8 mouse cellular contexts compared by ENCODE assay signal in the genomic region with DNA sequence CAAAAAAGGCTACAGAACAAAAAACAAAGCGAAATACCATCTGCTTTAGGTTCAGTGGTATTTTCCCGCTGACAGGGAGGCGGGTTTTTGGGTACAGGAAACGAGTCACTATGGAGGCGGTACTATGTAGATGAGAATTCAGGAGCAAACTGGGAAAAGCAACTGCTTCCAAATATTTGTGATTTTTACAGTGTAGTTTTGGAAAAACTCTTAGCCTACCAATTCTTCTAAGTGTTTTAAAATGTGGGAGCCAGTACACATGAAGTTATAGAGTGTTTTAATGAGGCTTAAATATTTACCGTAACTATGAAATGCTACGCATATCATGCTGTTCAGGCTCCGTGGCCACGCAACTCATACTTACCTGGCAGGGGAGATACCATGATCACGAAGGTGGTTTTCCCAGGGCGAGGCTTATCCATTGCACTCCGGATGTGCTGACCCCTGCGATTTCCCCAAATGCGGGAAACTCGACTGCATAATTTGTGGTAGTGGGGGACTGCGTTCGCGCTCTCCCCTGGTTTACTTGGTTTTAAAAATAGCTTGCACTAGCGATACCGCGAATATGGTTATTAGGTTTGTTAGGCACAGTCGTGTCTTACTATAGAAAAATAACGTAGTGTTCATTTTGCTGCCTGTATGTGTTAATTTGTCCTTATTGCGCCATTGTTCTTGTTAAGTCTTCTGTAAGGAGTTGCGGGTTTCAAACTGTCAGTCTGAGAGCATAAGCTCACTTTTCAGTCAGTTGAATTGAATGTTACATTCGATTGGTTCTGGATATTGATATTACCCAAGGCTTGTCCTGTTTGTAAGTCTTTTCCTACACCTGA. TPM values are rescaled to one million over a fixed set of nuclear protein-coding genes. Genes with fewer than 3 reads are reported as not detected.
DNase-seq lines count a peak whose midpoint lies in the region; ATAC-seq and TF ChIP-seq lines count a peak whose summit lies in the region.

No protein-coding gene starts in this region.

- no peaks in the 10 kb centered on the region for H3K9me3 ChIP-seq in embryonic facial prominence, embryonic 15.5 days (replicated peaks)
- H3K9me3 ChIP-seq in kidney, embryonic 14.5 days (ENCODE audit: control insufficient read depth, low read length) = no peaks in the 10 kb centered on the region
- H3K9me3 ChIP-seq in limb, embryonic 15.5 days = no peaks in the 10 kb centered on the region

- ATAC-seq in embryonic facial prominence, embryonic 15.5 days (ENCODE audit: insufficient number of reproducible peaks, low FRiP score, low TSS enrichment, low read depth) = peak; percentile 83
- peak; percentile 81 for ATAC-seq in kidney, embryonic 14.5 days (ENCODE audit: low FRiP score, low TSS enrichment)
- peak; percentile 84 for ATAC-seq in limb, embryonic 15.5 days (ENCODE audit: insufficient number of reproducible peaks, low FRiP score, low TSS enrichment, low read depth)

- H3K27me3 ChIP-seq in embryonic facial prominence, embryonic 15.5 days = no peaks in the 10 kb centered on the region
- no peaks in the 10 kb centered on the region for H3K27me3 ChIP-seq in kidney, embryonic 14.5 days (ENCODE audit: control insufficient read depth, insufficient read depth, low read length)
- H3K27me3 ChIP-seq in limb, embryonic 15.5 days = no peaks in the 10 kb centered on the region

- peak; percentile 3; the same call in 1 of the 2 replicates for TF ChIP-seq CTCF in bone marrow, adult 2 months (IDR thresholded peaks at IDR 0.05; ENCODE audit: control insufficient read depth, insufficient read depth, low read length)

- H3K4me1 ChIP-seq in bone marrow, adult 2 months (ENCODE audit: control insufficient read depth, insufficient read depth, low read length) = no peaks in the 10 kb centered on the region; the same call in none of the 2 replicates
- peaks cover 16% of the 10 kb centered on the region; the same call in 1 of the 2 replicates for H3K4me1 ChIP-seq in embryonic facial prominence, embryonic 15.5 days
- H3K4me1 ChIP-seq in kidney, embryonic 14.5 days (ENCODE audit: control insufficient read depth, insufficient read depth, low read length) = peaks cover 6% of the 10 kb centered on the region; the same call in 1 of the 2 replicates
- peaks cover 6% of the 10 kb centered on the region for H3K4me1 ChIP-seq in limb, embryonic 15.5 days

- peak; percentile 93 for DNase-seq in A20 (ENCODE audit: low read depth, low spot score)
- peak; percentile 89 to 92 for DNase-seq in heart, adult 9 months (ENCODE audit: low spot score in 2 of 2)
- peak; percentile 83 to 85 for DNase-seq in monocyte, adult 2 months (ENCODE audit: low read depth in 1 of 2, low spot score in 2 of 2)
- peak; percentile 82 to 91 for DNase-seq in spleen, postnatal 36 days (ENCODE audit: low spot score in 2 of 2)

- WGBS in bone marrow, adult 2 months = under 1% methylated on average over 26 of the region's 26 CpGs
- WGBS in embryonic facial prominence, embryonic 15.5 days = under 1% methylated on average over 26 of the region's 26 CpGs
- under 1% methylated on average over 24 of the region's 26 CpGs for WGBS in kidney, embryonic 14.5 days
- WGBS in limb, embryonic 15.5 days = under 1% methylated on average over 26 of the region's 26 CpGs

- TF ChIP-seq POLR2A in bone marrow, adult 2 months (IDR thresholded peaks at IDR 0.05; ENCODE audit: borderline replicate concordance, control insufficient read depth, low read depth, low read length) = peak; percentile 94

- peak overlapping the region; percentile 51 for H3K4me2 ChIP-seq in embryonic facial prominence, embryonic 15.5 days (replicated peaks)
- peak overlapping the region; percentile 58 for H3K4me2 ChIP-seq in kidney, embryonic 14.5 days (replicated peaks; ENCODE audit: low read depth, low read length)
- peak overlapping the region; percentile 46 for H3K4me2 ChIP-seq in limb, embryonic 15.5 days

- no peaks in the 10 kb centered on the region for H3K36me3 ChIP-seq in embryonic facial prominence, embryonic 15.5 days
- H3K36me3 ChIP-seq in kidney, embryonic 14.5 days (ENCODE audit: control insufficient read depth, insufficient read depth, low read length) = no peaks in the 10 kb centered on the region
- no peaks in the 10 kb centered on the region for H3K36me3 ChIP-seq in limb, embryonic 15.5 days

- peak overlapping the region; percentile 51 for H3K4me3 ChIP-seq in bone marrow, adult 2 months (replicated peaks; ENCODE audit: control insufficient read depth, low read depth, low read length)
- H3K4me3 ChIP-seq in embryonic facial prominence, embryonic 15.5 days (replicated peaks) = peak overlapping the region; percentile 44
- peak overlapping the region; percentile 45 for H3K4me3 ChIP-seq in kidney, embryonic 14.5 days (ENCODE audit: low read length)
- peak overlapping the region; percentile 41 for H3K4me3 ChIP-seq in limb, embryonic 15.5 days

- H3K9ac ChIP-seq in embryonic facial prominence, embryonic 15.5 days = 0 out of 2 replicates have a peak overlapping the region, but pooled peaks have one; percentile 16
- peak overlapping the region; percentile 53; the same call in 1 of the 2 replicates for H3K9ac ChIP-seq in kidney, embryonic 14.5 days (ENCODE audit: low read depth, low read length)
- 0 out of 2 replicates have a peak overlapping the region, but pooled peaks have one; percentile 23 for H3K9ac ChIP-seq in limb, embryonic 15.5 days

- H3K27ac ChIP-seq in bone marrow, adult 2 months (ENCODE audit: control insufficient read depth, insufficient read depth, low read depth, low read length, poor library complexity) = peak overlapping the region; percentile 69
- peak overlapping the region; percentile 95 for H3K27ac ChIP-seq in embryonic facial prominence, embryonic 15.5 days (replicated peaks)
- peak overlapping the region; percentile 92 for H3K27ac ChIP-seq in kidney, embryonic 14.5 days (ENCODE audit: low read depth, low read length)
- H3K27ac ChIP-seq in limb, embryonic 15.5 days = peak overlapping the region; percentile 92

RNA-seq across cellular contexts. Expression of a gene that starts 17.9 kb away (rescaled TPM):
- polyA plus RNA-seq in bone marrow, adult 2 months (2011; ENCODE audit: insufficient read depth, insufficient read length, low replicate concordance, missing spikeins) = 1.5 TPM in 1 of 2 replicates, not detected in the other
- 1.7 and 2.0 TPM in 2 replicates for polyA plus RNA-seq in embryonic facial prominence, embryonic 15.5 days (2015; fragmentation: Nextera tagmentation; extraction: Ambion mirVana)
- 0.27 and 0.71 TPM in 2 replicates for polyA plus RNA-seq in kidney, embryonic 14.5 days (2014; fragmentation: Nextera tagmentation; extraction: Ambion mirVana)
- 0.82 and 2.1 TPM in 2 replicates for polyA plus RNA-seq in limb, embryonic 15.5 days (2015; fragmentation: Nextera tagmentation; extraction: Ambion mirVana)

RNA-seq across cellular contexts. Expression of a gene that starts 18.0 kb away (rescaled TPM):
- 9.6 and 11.6 TPM in 2 replicates for polyA plus RNA-seq in bone marrow, adult 2 months (2011; ENCODE audit: insufficient read depth, insufficient read length, low replicate concordance, missing spikeins)
- 6.4 and 7.3 TPM in 2 replicates for polyA plus RNA-seq in embryonic facial prominence, embryonic 15.5 days (2015; fragmentation: Nextera tagmentation; extraction: Ambion mirVana)
- 7.4 and 8.2 TPM in 2 replicates for polyA plus RNA-seq in kidney, embryonic 14.5 days (2014; fragmentation: Nextera tagmentation; extraction: Ambion mirVana)
- polyA plus RNA-seq in limb, embryonic 15.5 days (2015; fragmentation: Nextera tagmentation; extraction: Ambion mirVana) = 7.6 and 7.8 TPM in 2 replicates

Comparison
In these comparisons a context has a peak if more than half of its experiments do, and no peak if none do; other contexts are left out.
1. Peak in every context shown above with its lines: DNase-seq, ATAC-seq, H3K4me3 ChIP-seq and H3K27ac ChIP-seq.